Mouse (Mus musculus): ENCODE results near the gene Rhoh.

The Rhoh gene

DNA sequence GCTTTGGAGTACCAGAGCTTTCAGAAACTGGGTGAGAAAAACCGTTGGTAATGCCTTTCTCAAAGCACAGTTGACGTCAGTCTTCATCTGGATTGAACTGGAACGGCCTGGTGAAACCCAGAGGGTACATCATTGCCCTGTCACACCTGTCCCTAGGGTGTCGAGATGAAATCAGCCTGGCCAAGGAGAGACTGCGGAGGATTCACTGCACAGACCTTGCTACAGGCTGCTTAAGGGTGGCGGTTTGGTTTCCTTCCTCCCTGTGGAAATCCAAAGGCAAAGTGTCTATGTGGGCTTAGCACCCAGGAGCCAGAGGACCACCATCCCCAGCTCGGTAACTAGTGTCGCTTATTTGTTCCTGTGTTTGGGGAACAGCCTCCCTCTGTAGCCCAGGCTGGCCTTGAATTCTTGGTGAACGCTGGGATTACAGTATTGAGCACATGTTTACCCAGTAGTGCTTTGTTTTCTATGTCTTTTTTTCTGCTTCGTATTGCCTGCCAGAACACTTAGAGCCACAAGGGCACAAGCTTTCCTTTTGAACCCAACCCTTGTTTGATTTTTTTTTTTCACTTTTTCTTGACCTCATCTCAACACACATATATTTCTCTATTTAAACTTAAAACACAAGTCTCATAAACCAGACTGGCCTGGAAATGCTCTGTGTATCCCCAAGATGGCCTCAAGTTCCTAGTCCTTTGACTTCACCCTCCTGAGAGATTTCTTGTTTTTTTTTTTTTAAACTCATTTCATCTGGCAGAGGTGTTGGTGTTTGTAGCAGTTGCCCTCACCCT is at the start of gene Rhoh:
Gene Rhoh, plus strand, starts transcription at position 60 of the 791 bp plus-strand sequence.
- DNase-seq (ENCODE audit: low spot score): no peak

DNA sequence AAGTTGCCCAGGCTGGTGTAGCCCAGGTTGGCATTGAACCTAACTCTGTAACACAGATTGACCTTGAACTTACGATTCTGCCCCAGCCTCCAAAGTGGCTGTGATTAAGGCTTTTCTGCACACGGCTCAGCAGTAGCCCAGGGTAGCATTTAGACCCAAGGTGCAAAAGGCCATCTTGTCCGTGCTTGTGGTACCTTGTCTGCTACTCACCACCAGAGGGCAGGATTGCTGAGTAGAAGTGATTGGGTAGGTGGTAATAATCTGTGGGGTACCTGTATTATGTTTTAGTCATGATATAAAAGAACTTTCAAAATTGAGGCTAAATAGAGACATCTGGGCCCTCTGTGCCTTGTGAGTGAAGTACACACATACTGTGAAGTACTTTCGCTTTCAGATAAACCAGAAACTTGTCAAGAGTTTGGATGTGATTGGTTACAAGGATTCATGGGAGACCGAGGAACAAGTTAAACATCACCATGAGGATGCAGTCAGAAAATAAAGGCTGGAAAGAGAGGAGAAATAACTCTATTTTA is 37.3 kb upstream of the Rhoh start:
- DNase-seq (ENCODE audit: low spot score): peak; percentile 49

DNA sequence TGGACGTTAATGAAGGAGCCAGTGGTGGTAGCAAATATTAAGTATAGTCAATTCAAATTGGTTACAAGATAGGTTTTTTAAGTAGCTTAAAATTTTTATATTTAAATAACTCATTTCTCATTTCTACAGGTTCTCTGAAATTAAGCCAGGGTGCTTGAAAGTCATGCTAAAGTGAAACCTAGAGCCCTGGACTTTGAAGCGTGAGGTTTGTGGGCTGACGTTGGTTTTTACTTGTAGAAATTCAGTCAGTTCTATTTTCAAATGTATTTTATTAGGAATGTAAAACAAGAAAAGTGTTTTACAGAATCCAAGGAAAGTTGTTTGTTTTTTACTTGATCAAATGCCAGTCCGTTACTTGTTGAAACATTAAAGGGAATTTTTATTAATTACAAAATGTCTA is 34.5 kb upstream of the Rhoh start:
- DNase-seq (ENCODE audit: low spot score): no peak

GRCm38 (mm10) chr5:65827102-65827501 is 33.9 kb upstream of the Rhoh start:
- DNase-seq (ENCODE audit: low spot score): no peak

- DNase-seq (ENCODE audit: low spot score): no peak
Measured at GRCm38 (mm10) chr5:65828261-65828660, 32.8 kb upstream of the Rhoh start.

GRCm38 (mm10) chr5:65829059-65829458 is 32.0 kb upstream of the Rhoh start:
- DNase-seq (ENCODE audit: low spot score): no peak

- no peak for DNase-seq (ENCODE audit: low spot score)
Measured at GRCm38 (mm10) chr5:65831917-65832618, 28.9 kb upstream of the Rhoh start.

DNA sequence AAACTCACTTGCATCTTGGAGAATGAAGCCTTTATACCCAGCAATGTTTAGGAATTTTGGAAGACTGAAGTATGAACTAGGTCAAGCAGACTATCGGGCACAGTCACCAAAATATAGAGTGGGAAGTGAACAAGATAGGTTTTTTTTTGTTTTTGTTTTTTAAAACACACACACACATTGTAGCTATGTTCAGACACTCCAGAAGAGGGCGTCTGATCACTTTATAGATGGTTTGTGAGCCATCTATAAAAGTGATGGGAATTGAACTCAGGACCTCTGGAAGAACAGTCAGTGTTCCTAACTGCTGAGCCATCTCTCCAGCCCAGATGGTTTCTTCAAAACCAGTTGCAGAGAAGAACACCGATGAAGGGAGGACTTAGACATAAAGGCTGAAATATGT is 27.9 kb upstream of the Rhoh start:
- DNase-seq (ENCODE audit: low spot score): no peak

GRCm38 (mm10) chr5:65833766-65834498 is 27.1 kb upstream of the Rhoh start:
- DNase-seq (ENCODE audit: low spot score): no peak

- DNase-seq (ENCODE audit: low spot score): no peak
Measured at GRCm38 (mm10) chr5:65838053-65838452, 23.0 kb upstream of the Rhoh start.

DNA sequence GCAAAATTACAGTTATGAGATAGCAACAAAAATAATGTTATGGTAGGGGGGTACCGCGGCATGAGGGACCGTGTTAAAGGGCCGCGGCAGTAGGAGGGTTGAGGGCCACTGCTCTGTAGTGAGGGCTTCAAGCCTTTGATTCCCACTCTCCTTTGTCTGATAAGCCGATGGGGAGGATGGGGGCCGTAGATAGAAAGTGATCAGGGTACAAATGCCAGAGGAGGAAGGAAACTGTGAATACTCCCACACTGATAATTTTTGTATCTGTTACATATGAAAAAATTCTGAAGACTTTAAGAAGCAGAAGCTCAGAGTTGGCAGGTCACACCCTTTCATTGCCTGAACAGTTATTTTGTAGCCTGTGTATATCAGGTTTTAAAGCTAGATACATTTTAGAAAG is 18.1 kb upstream of the Rhoh start:
- DNase-seq (ENCODE audit: low spot score): no peak

DNA sequence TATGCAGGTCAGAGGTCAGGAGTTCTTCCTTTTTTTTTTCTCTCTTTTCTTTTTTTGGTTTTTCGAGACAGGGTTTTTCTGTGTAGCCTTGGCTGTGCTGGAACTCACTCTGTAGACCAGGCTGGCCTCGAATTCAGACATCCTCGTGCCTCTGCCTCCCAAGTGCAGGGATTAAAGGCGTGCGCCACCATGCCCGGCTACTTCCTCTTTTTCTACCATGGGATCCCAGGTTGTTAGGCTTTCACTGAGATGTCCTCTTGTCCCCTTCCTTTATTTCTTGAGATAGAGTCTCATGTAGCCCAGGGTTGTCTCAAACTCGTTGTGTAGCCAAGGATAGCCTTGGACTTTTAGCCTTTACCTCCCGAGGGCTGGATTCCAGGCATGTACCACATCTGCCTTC is 14.5 kb upstream of the Rhoh start:
- DNase-seq (ENCODE audit: low spot score): no peak

DNA sequence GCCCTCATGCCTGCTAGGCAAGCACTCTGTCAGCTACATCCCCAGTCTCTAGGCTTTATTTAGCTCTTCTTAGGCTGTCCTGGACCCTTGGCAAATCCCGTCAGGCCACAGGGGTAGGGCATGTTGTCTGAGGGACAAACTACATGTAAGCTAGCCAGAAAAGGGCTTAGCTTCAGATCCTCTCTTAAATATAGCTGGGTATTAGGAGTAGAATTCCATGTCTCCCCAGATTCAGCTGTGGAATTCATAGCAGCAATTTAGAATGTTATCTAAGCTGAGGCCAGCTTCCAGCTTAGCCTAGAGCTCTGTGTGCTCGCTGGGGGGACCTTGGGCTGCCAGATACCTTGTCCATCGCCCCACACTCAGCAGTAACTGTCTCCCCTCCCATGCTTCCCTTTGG is 14.1 kb upstream of the Rhoh start:
- DNase-seq (ENCODE audit: low spot score): no peak

GRCm38 (mm10) chr5:65847656-65848055 is 13.4 kb upstream of the Rhoh start:
- no peak for DNase-seq (ENCODE audit: low spot score)

- no peak for DNase-seq (ENCODE audit: low spot score)
Measured at GRCm38 (mm10) chr5:65850765-65851164, 10.2 kb upstream of the Rhoh start.

GRCm38 (mm10) chr5:65854786-65855191 is 6.2 kb upstream of the Rhoh start:
- no peak for DNase-seq (ENCODE audit: low spot score)

DNA sequence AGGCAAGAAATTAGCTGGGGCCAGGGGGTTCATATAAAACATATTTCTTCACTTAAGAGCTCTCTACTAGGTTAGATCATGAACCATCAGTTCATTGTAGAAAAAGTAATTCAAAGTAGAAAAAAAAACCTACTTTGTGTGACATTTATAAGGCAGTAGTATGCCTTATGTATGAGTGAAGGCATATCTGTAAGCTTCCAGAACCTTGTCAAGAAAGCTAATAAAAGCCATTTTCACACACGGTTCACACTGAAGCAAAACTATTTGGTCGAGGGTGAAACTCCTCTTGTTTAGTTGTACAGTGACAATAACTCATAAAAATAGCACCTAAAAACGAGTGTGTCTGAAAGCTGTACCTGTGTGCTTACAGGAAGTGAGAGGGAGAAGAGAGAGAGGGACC is 5.4 kb upstream of the Rhoh start:
- DNase-seq (ENCODE audit: low spot score): no peak

DNA sequence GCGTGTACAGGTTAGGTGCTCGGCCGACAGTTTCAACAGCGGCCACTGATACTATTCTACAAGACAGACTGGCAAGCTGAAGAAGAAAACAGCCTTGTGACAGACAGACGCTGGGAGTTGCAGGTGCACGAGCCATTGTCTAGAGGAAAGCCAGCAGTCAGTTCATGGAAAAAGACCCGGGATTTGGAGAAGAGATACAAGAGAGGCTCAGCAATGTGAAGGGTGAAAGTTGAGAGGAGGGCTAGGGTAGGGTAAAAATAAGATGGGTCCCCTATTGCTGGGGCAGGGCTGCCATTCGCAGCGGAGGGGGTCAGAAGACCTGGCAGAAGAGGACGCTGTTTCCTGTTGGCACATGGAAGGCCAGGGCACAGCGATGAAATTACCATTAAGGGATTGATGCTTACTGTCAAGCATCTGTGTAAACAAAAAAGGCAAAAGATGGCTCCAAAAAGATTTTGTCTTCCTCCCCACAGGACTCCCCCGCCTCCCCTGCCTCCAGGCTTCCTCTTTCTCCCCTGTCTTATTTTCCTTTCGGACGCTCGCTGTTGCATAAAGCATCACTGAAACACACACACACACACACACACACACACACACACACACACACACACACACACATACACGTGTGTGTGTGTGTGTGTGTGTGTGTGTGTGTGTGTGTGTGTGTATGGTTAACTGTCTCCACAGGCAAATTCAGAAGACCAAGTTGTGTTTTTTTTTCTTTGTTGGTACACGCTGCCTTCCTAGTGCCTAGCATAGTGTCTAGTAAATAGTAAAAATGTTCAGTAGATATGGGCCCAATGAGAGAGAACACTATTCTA is 4.2 kb upstream of the Rhoh start:
- no peak for DNase-seq (ENCODE audit: low spot score)

GRCm38 (mm10) chr5:65857935-65858334 is 3.1 kb upstream of the Rhoh start:
- DNase-seq (ENCODE audit: low spot score): no peak

GRCm38 (mm10) chr5:65858355-65858754 is 2.7 kb upstream of the Rhoh start:
- no peak for DNase-seq (ENCODE audit: low spot score)

- no peak for DNase-seq (ENCODE audit: low spot score)
Measured at GRCm38 (mm10) chr5:65858898-65859297, 2.1 kb upstream of the Rhoh start.

- DNase-seq (ENCODE audit: low spot score): no peak
Measured at GRCm38 (mm10) chr5:65859396-65859795, 1.6 kb upstream of the Rhoh start.
